Mouse (Mus musculus) spleen, adult 18-20 months (tissue): Measurements from ENCODE around the gene Gm10999.
"Not testable (repeated sequence)": the region's sequence is repeated elsewhere in the genome, so short reads cannot be mapped to it uniquely, and the experiment has no call there.

ENCODE experiments used
- DNase-seq, 2 experiments: peaks; one replicate each; pipeline ENCODE4 v3.0.0; 2022; ENCODE audit warnings: mixed read lengths in 2 of 2

Gene Gm10999

GRCm38 (mm10) chr8:129131561-129131960, at the start of gene Gm10999:
Gene Gm10999, minus strand, starts transcription at chr8:129131661.
- DNase-seq, result no peak

- no peak for DNase-seq
Observed at GRCm38 (mm10) chr8:129133475-129133874, 2.0 kb upstream of the Gm10999 start.

- not testable (repeated sequence) for DNase-seq
Observed at GRCm38 (mm10) chr8:129115761-129116160, 15.7 kb downstream of the Gm10999 start.
